Mouse (Mus musculus) hematopoietic stem cell, adult 5-6 weeks (primary cell): ENCODE measurements around the gene Sfpq. TPM values are rescaled to one million over a fixed set of nuclear protein-coding genes. Genes with fewer than 3 reads are reported as not detected.
"Not testable (repeated sequence)": the region's sequence is repeated elsewhere in the genome, so short reads cannot be mapped to it uniquely, and the experiment has no call there.

Source experiments
- ATAC-seq, 2 experiments: fragments of 125-278 bp in 1 of 2; replicated peaks in 1 of 2; 2 replicates each; pipeline ENCODE4 v1.8.0; 2016 to 2017; ENCODE audit warnings: inconsistent platforms in 2 of 2, mild to moderate bottlenecking in 2 of 2, moderate number of reproducible peaks in 2 of 2, low read depth in 1 of 2, moderate TSS enrichment in 1 of 2; ENCODE audit not compliant: low FRiP score in 2 of 2, poor library complexity in 2 of 2, severe bottlenecking in 2 of 2, insufficient read depth in 1 of 2, low TSS enrichment in 1 of 2
- total RNA-seq: library from RNA; stranded (forward); fragments of 172-1452, 232-1000 nt; gene quantifications from 2 replicates; pipeline ENCODE4 v1.2.3, GENCODE M21; 2017

Sfpq gene
- 1,035 and 1,123 TPM in 2 replicates for total RNA-seq

- peak; percentile 89 to 94 for ATAC-seq
Observed at GRCm38 (mm10) chr4:127021151-127021945, at the start of gene Sfpq. Gene Sfpq (plus strand): TSS chr4:127021324.

- no peak for ATAC-seq
Observed at GRCm38 (mm10) chr4:126977467-126977866, 43.7 kb upstream of the Sfpq start.

DNA sequence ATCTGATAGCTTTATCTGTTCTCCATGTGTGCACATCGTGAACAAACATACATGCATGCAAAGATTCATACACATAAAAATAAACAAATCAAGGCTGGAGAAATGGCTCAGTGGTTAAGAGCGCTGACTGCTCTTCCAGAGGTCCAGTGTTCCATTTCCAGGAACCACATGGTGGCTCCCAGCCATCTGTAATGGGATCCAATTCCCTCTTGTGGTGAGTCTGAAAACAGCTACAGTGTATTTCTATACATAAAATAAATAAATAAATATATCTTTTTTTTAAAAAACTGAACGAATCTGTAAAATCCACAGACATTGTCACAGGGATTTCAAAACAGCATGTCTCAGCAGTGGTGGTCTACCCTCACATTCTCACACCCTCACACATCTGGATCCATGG is 42.4 kb upstream of the Sfpq start:
- ATAC-seq = no peak

DNA sequence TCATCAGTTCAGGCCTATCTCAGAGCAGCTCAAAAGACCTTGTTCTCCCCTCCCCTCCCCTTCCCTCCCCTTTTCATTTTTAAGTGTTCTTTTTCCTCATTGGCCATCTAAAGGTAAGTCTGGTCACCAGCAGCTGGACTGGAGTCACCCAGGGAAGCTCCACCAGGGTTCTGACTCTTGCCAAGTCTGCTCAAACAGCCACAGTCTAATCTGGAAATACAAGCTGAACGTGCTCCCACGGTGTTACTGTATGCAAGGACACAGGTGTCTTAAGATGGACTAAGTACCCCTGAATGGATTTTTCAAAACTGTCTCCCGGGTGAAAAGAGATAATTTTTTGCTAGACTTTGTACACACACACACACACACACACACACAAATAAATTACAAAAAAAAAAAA is 37.8 kb upstream of the Sfpq start:
- ATAC-seq = no peak

DNA sequence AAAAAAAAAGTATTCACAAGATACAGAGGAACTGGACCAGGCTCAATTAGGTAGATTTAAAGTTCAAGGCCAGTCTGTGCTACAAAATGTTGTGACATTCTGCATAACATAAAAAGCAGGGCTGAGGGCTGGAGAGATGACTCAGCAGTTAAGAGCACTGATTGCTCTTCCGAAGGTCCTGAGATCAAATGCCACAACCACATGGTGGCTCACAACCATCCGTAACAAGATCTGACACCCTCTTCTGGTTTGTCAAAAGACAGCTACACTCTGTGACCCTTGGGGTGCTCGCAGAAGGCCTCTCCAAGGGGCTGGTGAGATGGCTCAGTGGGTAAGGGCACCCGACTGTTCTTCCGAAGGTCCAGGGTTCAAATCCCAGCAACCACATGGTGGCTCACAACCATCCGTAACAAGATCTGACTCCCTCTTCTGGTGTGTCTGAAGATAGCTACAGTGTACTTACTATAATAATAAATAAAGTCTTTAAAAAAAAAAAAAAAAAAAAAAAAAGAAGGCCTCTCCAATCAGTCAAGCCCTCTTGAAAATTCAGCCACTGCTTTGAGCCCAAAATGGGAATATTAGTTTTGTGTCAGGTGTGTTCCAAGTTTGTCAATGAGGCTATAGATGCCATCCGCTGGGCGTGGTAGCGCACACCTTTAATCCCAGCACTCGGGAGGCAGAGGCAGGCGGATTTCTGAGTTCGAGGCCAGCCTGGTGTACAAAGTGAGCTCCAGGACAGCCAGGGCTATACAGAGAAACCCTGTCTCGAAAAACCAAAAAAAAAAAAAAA is 37.2 kb upstream of the Sfpq start:
- ATAC-seq = not testable (repeated sequence)

DNA sequence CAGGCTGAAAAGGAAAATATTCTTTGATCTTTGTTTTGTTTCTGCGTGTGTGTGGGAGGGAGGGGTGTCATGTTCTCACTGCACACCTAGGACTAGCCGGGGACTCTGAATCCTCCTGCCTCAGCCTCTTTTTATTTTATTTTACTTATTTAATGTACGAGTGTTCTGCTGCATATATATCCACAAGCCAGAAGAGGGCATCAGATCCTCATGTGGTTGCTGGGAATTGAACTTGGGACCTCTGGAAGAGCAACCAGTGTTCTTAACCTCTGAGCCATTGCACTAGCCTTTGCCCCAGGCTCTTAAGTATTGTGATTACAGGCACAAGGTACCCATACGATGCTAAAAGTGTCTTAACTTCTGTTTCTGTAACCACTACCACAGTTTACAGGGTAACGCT is 34.4 kb upstream of the Sfpq start:
- ATAC-seq = no peak

DNA sequence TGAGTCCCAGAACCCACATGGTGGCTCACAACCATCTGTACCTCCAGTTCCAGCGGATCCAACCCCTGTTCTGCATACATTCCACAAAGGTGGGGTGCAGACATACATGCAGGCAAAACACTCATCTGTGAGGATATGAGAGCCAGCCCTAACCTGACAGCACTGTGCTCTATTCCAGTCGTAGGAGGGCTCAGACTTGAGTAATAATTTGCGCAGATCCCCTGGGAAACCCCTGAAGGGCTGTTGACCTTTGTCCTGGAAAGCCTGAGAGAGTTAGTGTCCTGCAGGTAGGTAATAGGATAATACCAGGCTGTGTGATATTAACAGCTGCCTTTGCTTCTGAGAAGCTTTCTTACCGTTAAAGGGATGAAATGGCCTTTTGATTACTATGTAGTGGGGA is 32.6 kb upstream of the Sfpq start:
- ATAC-seq = no peak

DNA sequence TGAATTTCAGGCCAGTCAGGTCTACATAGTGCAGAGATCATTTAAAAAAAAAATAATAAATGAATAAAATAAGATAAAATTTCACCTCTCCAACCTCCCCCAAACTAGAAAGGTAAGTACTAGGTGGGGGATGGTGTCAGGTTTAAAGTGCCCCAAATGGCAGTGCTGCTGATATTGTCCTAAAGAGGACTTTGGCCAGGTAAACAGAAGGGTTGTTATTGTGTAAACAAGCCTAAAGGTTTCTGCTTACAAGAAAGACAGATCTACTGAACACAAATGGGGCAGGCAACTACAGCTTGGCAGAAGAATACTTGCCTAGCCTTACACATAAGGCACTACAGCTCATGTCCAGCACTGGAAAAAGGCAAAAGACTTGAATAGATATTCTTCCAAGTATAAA is 30.6 kb upstream of the Sfpq start:
- ATAC-seq = no peak

GRCm38 (mm10) chr4:126992356-126992755 is 28.8 kb upstream of the Sfpq start:
- no peak for ATAC-seq

DNA sequence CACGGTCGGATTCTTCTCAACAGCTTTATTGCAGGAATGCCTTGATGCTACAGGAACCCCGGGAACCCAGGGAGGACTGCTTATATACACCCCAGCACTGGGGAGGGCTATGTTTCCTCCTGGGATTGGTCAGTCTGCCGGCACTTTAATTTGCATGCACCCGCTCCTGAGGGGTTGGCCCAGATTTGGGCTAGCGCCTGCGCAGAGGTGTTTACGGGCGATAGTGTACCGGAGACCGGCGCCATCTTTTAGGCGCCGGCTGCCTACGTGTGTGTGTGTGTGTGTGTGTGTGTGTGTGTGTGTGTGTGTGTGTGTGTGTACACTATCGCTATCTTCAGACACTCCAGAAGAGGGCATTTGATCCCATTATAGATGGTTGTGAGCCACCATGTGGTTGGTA is 21.8 kb upstream of the Sfpq start:
- not testable (repeated sequence) for ATAC-seq

DNA sequence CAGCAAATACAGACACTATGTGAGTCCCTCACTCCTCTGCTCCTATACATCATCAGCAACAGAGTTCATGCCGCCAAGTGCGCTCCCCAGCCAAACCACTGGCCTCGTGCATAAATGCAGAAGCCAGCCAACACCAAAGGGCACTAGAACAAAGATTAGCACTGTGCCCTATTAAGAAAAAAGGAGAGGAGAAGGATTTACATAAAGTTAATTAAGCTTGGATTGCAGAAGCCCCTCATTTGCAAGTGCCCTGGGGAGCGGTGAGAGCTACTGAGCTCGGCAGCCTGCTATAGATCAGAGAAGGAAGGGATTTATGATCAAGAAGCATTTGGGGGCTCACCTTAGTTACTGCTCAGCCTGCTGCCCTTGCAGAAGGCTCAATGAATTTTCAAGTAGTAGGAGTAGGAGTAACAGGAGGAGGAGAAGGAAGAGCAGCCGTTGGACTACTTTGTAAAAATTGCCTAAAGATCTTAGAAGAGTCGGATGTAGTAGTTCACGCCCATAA is 20.5 kb upstream of the Sfpq start:
- ATAC-seq = no peak

- no peak for ATAC-seq
Observed at GRCm38 (mm10) chr4:127004384-127004783, 16.7 kb upstream of the Sfpq start.

- ATAC-seq = peak; percentile 58 to 59; a peak in 2 of 4 replicates
Observed at GRCm38 (mm10) chr4:127005113-127005936, 15.8 kb upstream of the Sfpq start.

DNA sequence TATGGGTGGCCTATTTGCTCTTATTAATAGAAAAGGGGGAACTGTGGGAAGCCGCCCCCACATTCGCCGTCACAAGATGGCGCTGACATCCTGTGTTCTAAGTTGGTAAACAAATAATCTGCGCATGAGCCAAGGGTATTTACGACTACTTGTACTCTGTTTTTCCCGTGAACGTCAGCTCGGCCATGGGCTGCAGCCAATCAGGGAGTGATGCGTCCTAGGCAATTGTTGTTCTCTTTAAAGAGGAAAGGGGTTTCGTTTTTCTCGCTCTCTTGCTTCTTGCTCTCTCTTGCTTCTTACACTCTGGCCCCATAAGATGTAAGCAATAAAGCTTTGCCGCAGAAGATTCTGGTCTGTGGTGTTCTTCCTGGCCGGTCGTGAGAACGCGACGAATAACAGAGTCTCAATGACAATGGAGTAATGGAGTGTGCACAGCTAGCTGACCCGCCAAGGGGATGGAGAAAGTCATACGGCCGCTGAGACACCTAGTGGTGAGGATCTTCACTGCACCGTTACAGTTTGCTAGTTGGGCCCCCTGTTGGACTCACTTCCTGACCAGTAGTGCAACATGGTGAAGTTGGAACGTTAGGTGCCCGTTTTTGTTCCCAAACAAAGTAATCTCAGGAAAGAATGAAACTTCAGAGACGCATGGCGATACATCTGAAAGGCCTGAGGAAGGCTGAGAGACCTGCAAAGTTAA is 5.7 kb upstream of the Sfpq start:
- ATAC-seq = peak; percentile 100

DNA sequence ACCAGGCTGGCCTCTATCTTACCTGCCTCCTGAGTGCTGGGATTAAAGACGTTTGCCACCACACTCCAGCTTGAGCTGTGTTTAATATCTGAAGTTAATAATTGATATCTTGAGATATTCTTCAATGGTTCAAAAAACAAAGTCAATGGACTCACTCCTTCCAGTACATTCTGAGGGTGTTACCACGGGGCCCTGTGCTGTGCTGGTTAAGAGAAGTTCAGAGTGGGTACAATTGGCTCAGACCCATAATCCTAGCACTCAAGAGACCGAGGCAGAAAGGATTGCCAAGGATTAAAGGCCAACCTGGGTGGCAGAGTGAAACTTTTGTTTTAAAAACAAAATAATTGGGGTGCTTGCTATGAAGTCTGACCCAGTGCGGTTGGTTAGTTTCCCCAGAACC is 4.8 kb upstream of the Sfpq start:
- ATAC-seq = no peak

GRCm38 (mm10) chr4:127020411-127021150 is 543 bp upstream of the Sfpq start:
- no peak for ATAC-seq
